Mouse (Mus musculus) embryonic facial prominence, embryonic 12.5 days (tissue): ENCODE measurements around the gene Sbk2. TPM values are rescaled to one million over a fixed set of nuclear protein-coding genes. Genes with fewer than 3 reads are reported as not detected.

Experiments used
- ATAC-seq: fragments of 200-750 bp; cut with Nextera tagmentation; 2 replicates; pipeline ENCODE4 v1.8.0; 2017; ENCODE audit not compliant: insufficient number of reproducible peaks, insufficient read depth, low FRiP score, low TSS enrichment
- H3K27ac ChIP-seq: fragments of 300-500 bp; sonication (generic); 2 replicates; pipeline ENCODE4 v1.5.1; 2016; ENCODE audit warnings: mild to moderate bottlenecking
- H3K27me3 ChIP-seq: fragments of 300-500 bp; sonication (generic); 2 replicates; pipeline ENCODE4 v1.6.1; 2016; ENCODE audit warnings: mild to moderate bottlenecking, moderate library complexity
- H3K36me3 ChIP-seq: fragments of 300-500 bp; sonication (generic); 2 replicates; pipeline ENCODE4 v1.6.1; 2016; ENCODE audit warnings: mild to moderate bottlenecking
- H3K4me1 ChIP-seq: fragments of 300-500 bp; sonication (generic); 2 replicates; pipeline ENCODE4 v1.6.1; 2016
- H3K4me2 ChIP-seq: fragments of 300-500 bp; sonication (generic); replicated peaks from 2 replicates; pipeline ENCODE4 v1.6.1; 2016; ENCODE audit warnings: mild to moderate bottlenecking, moderate library complexity
- H3K4me3 ChIP-seq: fragments of 300-500 bp; sonication (generic); 2 replicates; pipeline ENCODE4 v1.5.1; 2016; ENCODE audit warnings: mild to moderate bottlenecking
- H3K9ac ChIP-seq: fragments of 300-500 bp; sonication (generic); 2 replicates; pipeline ENCODE4 v1.6.1; 2016; ENCODE audit warnings: mild to moderate bottlenecking, moderate library complexity
- H3K9me3 ChIP-seq: fragments of 300-500 bp; sonication (generic); 2 replicates; pipeline ENCODE4 v1.6.1; 2016; ENCODE audit warnings: mild to moderate bottlenecking, moderate library complexity
- WGBS: fragments of 180-500 bp; shearing (Covaris S2); methylation state at CpG from one replicate; pipeline ENCODE4 v1.1.7; 2016; 5-methylcytosine and 5-hydroxymethylcytosine counted together
- polyA plus RNA-seq: library from polyadenylated mRNA; unstranded; fragments of >200 nt; fragmentation: Nextera tagmentation; extraction: Ambion mirVana; gene quantifications from 2 replicates; pipeline ENCODE4 v1.2.1, GENCODE M21; 2016

The Sbk2 gene
- polyA plus RNA-seq, 1 experiment from 2014 or later, result 0.20 TPM

- H3K4me1 ChIP-seq, result peaks cover 58% of the 10 kb centered on the region
- no peak for ATAC-seq
- H3K4me3 ChIP-seq, result no peak overlapping the region
- 74% methylated on average over 16 of the region's 16 CpGs for WGBS
- H3K27me3 ChIP-seq, result no peaks in the 10 kb centered on the region
- no peak overlapping the region for H3K9ac ChIP-seq
- H3K36me3 ChIP-seq, result no peaks in the 10 kb centered on the region
- H3K9me3 ChIP-seq, result no peaks in the 10 kb centered on the region
- no peak overlapping the region for H3K4me2 ChIP-seq
- no peak overlapping the region for H3K27ac ChIP-seq
Measured at GRCm38 (mm10) chr7:4926849-4927248, 37.4 kb downstream of the Sbk2 start.

GRCm38 (mm10) chr7:4925441-4926381, 38.5 kb downstream of the Sbk2 start, which contains the start of gene Ssc5d:
Gene Ssc5d, plus strand, starts transcription at chr7:4925785.
- H3K9me3 ChIP-seq, result no peaks in the 10 kb centered on the region
- WGBS, result 6% methylated on average over 6 of the region's 6 CpGs
- H3K9ac ChIP-seq, result peak within 1 kb of the TSS; percentile 39
- peak within 1 kb of the TSS; percentile 79; the same call in 1 of the 2 replicates for H3K4me2 ChIP-seq
- H3K4me3 ChIP-seq, result no peak within 1 kb of the TSS; the same call in 1 of the 2 replicates
- peak; percentile 45; the same call in 1 of the 2 replicates for ATAC-seq
- H3K27me3 ChIP-seq, result no peaks in the 10 kb centered on the region
- peaks cover 8% of the 10 kb centered on the region for H3K36me3 ChIP-seq
- peaks cover 66% of the 10 kb centered on the region for H3K4me1 ChIP-seq
- peak within 1 kb of the TSS; percentile 92 for H3K27ac ChIP-seq

GRCm38 (mm10) chr7:4924891-4925301, 39.3 kb downstream of the Sbk2 start:
- peaks cover 66% of the 10 kb centered on the region for H3K4me1 ChIP-seq
- no peaks in the 10 kb centered on the region for H3K27me3 ChIP-seq
- H3K9ac ChIP-seq, result no peak overlapping the region
- ATAC-seq, result no peak
- H3K36me3 ChIP-seq, result peaks cover 16% of the 10 kb centered on the region
- 8% methylated on average over 3 of the region's 4 CpGs for whole genome bisulfite sequencing
- peak overlapping the region; percentile 79; the same call in 1 of the 2 replicates for H3K4me2 ChIP-seq
- H3K27ac ChIP-seq, result peak overlapping the region; percentile 92
- no peaks in the 10 kb centered on the region for H3K9me3 ChIP-seq
- no peak overlapping the region for H3K4me3 ChIP-seq

GRCm38 (mm10) chr7:4924483-4924882, 39.7 kb downstream of the Sbk2 start:
- WGBS, result 2% methylated on average over 4 of the region's 4 CpGs
- no peaks in the 10 kb centered on the region for H3K27me3 ChIP-seq
- peaks cover 66% of the 10 kb centered on the region for H3K4me1 ChIP-seq
- peak overlapping the region; percentile 79 for H3K4me2 ChIP-seq
- H3K27ac ChIP-seq, result peak overlapping the region; percentile 92
- ATAC-seq, result no peak
- H3K9me3 ChIP-seq, result no peaks in the 10 kb centered on the region
- H3K36me3 ChIP-seq, result peaks cover 21% of the 10 kb centered on the region
- H3K4me3 ChIP-seq, result no peak overlapping the region
- H3K9ac ChIP-seq, result peak overlapping the region; percentile 46

GRCm38 (mm10) chr7:4923586-4924364, 40.4 kb downstream of the Sbk2 start:
- Histone ChIP-seq H3K9ac (peak overlapping the region; percentile 46), H3K27ac (peak overlapping the region; percentile 92), H3K9me3 (no peaks in the 10 kb centered on the region), H3K4me1 (peaks cover 66% of the 10 kb centered on the region), H3K27me3 (no peaks in the 10 kb centered on the region), H3K36me3 (peaks cover 28% of the 10 kb centered on the region), H3K4me3 (peak overlapping the region; percentile 33), H3K4me2 (peak overlapping the region; percentile 79)
- ATAC-seq, result no peak
- 5% methylated on average over 37 of the region's 37 CpGs for WGBS

- peak; percentile 11 for ATAC-seq
- peak overlapping the region; percentile 33 for H3K4me3 ChIP-seq
- WGBS, result 2% methylated on average over 14 of the region's 14 CpGs
- H3K4me2 ChIP-seq, result peak overlapping the region; percentile 79
- peak overlapping the region; percentile 92 for H3K27ac ChIP-seq
- H3K9me3 ChIP-seq, result no peaks in the 10 kb centered on the region
- no peaks in the 10 kb centered on the region for H3K27me3 ChIP-seq
- H3K4me1 ChIP-seq, result peaks cover 66% of the 10 kb centered on the region
- 0 out of 2 replicates have a peak overlapping the region, but pooled peaks have one; percentile 46 for H3K9ac ChIP-seq
- H3K36me3 ChIP-seq, result peaks cover 34% of the 10 kb centered on the region
Measured at GRCm38 (mm10) chr7:4922931-4923565, 41.2 kb downstream of the Sbk2 start.

GRCm38 (mm10) chr7:4922508-4922907, 41.7 kb downstream of the Sbk2 start:
- ATAC-seq, result peak; percentile 59
- Histone ChIP-seq H3K27me3 (no peaks in the 10 kb centered on the region), H3K4me1 (peaks cover 65% of the 10 kb centered on the region), H3K4me3 (peak overlapping the region; percentile 33), H3K36me3 (peaks cover 39% of the 10 kb centered on the region), H3K27ac (peak overlapping the region; percentile 92), H3K9me3 (no peaks in the 10 kb centered on the region), H3K4me2 (peak overlapping the region; percentile 79), H3K9ac (peak overlapping the region; percentile 34; the same call in 1 of the 2 replicates)
- WGBS, result under 1% methylated on average over 14 of the region's 14 CpGs

- Histone ChIP-seq H3K4me1 (peaks cover 64% of the 10 kb centered on the region), H3K27me3 (no peaks in the 10 kb centered on the region), H3K9ac (peak within 1 kb of the TSS; percentile 36), H3K4me2 (peak within 1 kb of the TSS; percentile 79), H3K27ac (peak within 1 kb of the TSS; percentile 92), H3K4me3 (peak within 1 kb of the TSS; percentile 33), H3K36me3 (peaks cover 43% of the 10 kb centered on the region), H3K9me3 (no peaks in the 10 kb centered on the region)
- WGBS, result 30% methylated on average over 8 of the region's 8 CpGs
- ATAC-seq, result no peak
Measured at GRCm38 (mm10) chr7:4921824-4922482, 42.3 kb downstream of the Sbk2 start, which contains the start of gene Nat14. Gene Nat14, plus strand, starts transcription at chr7:4922028.

- H3K4me1 ChIP-seq, result peaks cover 64% of the 10 kb centered on the region
Measured at GRCm38 (mm10) chr7:4920976-4921823, 43.0 kb downstream of the Sbk2 start.

GRCm38 (mm10) chr7:4920496-4920895, 43.7 kb downstream of the Sbk2 start:
- no peak for ATAC-seq
- Histone ChIP-seq H3K4me3 (no peak overlapping the region), H3K27ac (peak overlapping the region; percentile 92; the same call in 1 of the 2 replicates), H3K36me3 (peaks cover 43% of the 10 kb centered on the region), H3K27me3 (no peaks in the 10 kb centered on the region), H3K4me1 (peaks cover 61% of the 10 kb centered on the region), H3K4me2 (no peak overlapping the region), H3K9me3 (no peaks in the 10 kb centered on the region), H3K9ac (0 out of 2 replicates have a peak overlapping the region, but pooled peaks have one; percentile 36)
- 91% methylated on average over 19 of the region's 19 CpGs for WGBS

More at GRCm38 (mm10) chr7:4920976-4921823, 43.0 kb downstream of the Sbk2 start:
- H3K9me3 ChIP-seq, result no peaks in the 10 kb centered on the region
- peak overlapping the region; percentile 92 for H3K27ac ChIP-seq
- peak overlapping the region; percentile 36 for H3K9ac ChIP-seq
- peaks cover 43% of the 10 kb centered on the region for H3K36me3 ChIP-seq
- no peak overlapping the region for H3K4me3 ChIP-seq
- no peak for ATAC-seq
- 56% methylated on average over 23 of the region's 23 CpGs for WGBS
- H3K27me3 ChIP-seq, result no peaks in the 10 kb centered on the region
- H3K4me2 ChIP-seq, result no peak overlapping the region
